Mouse (Mus musculus) liver, embryonic 14.5 days (tissue): ENCODE data around the gene Ntm.

Experiments
- CTCF ChIP-seq: IDR thresholded peaks from 2 replicates; pipeline ENCODE4 v1.5.1; 2016; ENCODE audit warnings: antibody characterized with exemption, low read depth, control low read depth
- EP300 ChIP-seq: IDR thresholded peaks from 2 replicates; pipeline ENCODE4 v1.6.1; 2016; ENCODE audit warnings: antibody characterized with exemption, low read depth

- no peak for TF ChIP-seq CTCF
- TF ChIP-seq EP300: no peak
Observed at GRCm38 (mm10) chr9:29025104-29025503, 937.8 kb downstream of the Ntm start.
